Mouse (Mus musculus) intestine, postnatal 0 days (tissue): ENCODE measurements around the gene Maea. TPM values are rescaled to one million over a fixed set of nuclear protein-coding genes. Genes with fewer than 3 reads are reported as not detected.
A peak's percentile ranks its signal among the peaks of the same experiment; 100 is the strongest.

ENCODE experiments used
- ATAC-seq: fragments of 200-750 bp; cut with Nextera tagmentation; 2 replicates; pipeline ENCODE4 v1.8.0; 2017; ENCODE audit warnings: mild to moderate bottlenecking, moderate TSS enrichment, moderate library complexity
- H3K27ac ChIP-seq: fragments of 300-500 bp; sonication (generic); 2 replicates; pipeline ENCODE4 v1.5.1; 2014; ENCODE audit warnings: mild to moderate bottlenecking, low read depth, low read length, moderate library complexity
- H3K27me3 ChIP-seq: fragments of 300-500 bp; sonication (generic); replicated peaks from 2 replicates; pipeline ENCODE4 v1.6.1; 2014; ENCODE audit warnings: low read length, mixed read lengths; ENCODE audit not compliant: control insufficient read depth, insufficient read depth
- H3K36me3 ChIP-seq: fragments of 300-500 bp; sonication (generic); 2 replicates; pipeline ENCODE4 v1.6.1; 2014; ENCODE audit warnings: mild to moderate bottlenecking, moderate library complexity; ENCODE audit not compliant: control insufficient read depth, insufficient read depth
- H3K4me1 ChIP-seq: fragments of 300-500 bp; sonication (generic); replicated peaks from 2 replicates; pipeline ENCODE4 v1.6.1; 2014; ENCODE audit warnings: antibody characterized with exemption, low read length, mixed read lengths; ENCODE audit not compliant: control insufficient read depth, insufficient read depth
- H3K4me2 ChIP-seq: fragments of 300-500 bp; sonication (generic); replicated peaks from 2 replicates; pipeline ENCODE4 v1.6.1; 2014; ENCODE audit warnings: low read depth, mild to moderate bottlenecking, moderate library complexity
- H3K4me3 ChIP-seq: fragments of 300-500 bp; sonication (generic); 2 replicates; pipeline ENCODE4 v1.5.1; 2014; ENCODE audit warnings: low read depth, low read length
- H3K9ac ChIP-seq: fragments of 300-500 bp; sonication (generic); 2 replicates; pipeline ENCODE4 v1.6.1; 2014; ENCODE audit warnings: mild to moderate bottlenecking, low read depth, low read length
- H3K9me3 ChIP-seq: fragments of 300-500 bp; sonication (generic); 2 replicates; pipeline ENCODE4 v1.6.1; 2016; ENCODE audit warnings: mixed run types; ENCODE audit not compliant: control insufficient read depth
- CTCF ChIP-seq: sonication (generic); IDR thresholded peaks from 2 replicates; pipeline ENCODE4 v1.5.1; 2016; ENCODE audit warnings: low read depth, mild to moderate bottlenecking, control low read depth, antibody characterized with exemption, moderate library complexity
- WGBS: fragments of 180-500 bp; shearing (Covaris S2); extraction: QIAGEN DNeasy Blood & Tissue Kit; methylation state at CpG from one replicate; pipeline ENCODE4 v1.1.7; 2014; 5-methylcytosine and 5-hydroxymethylcytosine counted together
- polyA plus RNA-seq: library from polyadenylated mRNA; unstranded; fragments of >200 nt; fragmentation: Nextera tagmentation; extraction: Ambion mirVana; gene quantifications from 2 replicates; pipeline ENCODE4 v1.2.1, GENCODE M21; 2015

The Maea gene
- polyA plus RNA-seq, 1 experiment from 2014 or later, result 81.0 TPM

GRCm38 (mm10) chr5:33351556-33352272 lies 16.4 kb downstream of the Maea start:
- WGBS, result 52% methylated on average over 3 of the region's 3 CpGs

GRCm38 (mm10) chr5:33352273-33352645 lies 16.9 kb downstream of the Maea start:
- 70% methylated on average over 8 of the region's 8 CpGs for WGBS
- Histone ChIP-seq H3K27ac (no peak overlapping the region), H3K9ac (no peak overlapping the region), H3K4me1 (peaks cover 7% of the 10 kb centered on the region; the same call in 1 of the 2 replicates), H3K4me3 (no peak overlapping the region), H3K4me2 (no peak overlapping the region), H3K27me3 (no peaks in the 10 kb centered on the region), H3K9me3 (no peaks in the 10 kb centered on the region), H3K36me3 (no peaks in the 10 kb centered on the region)
- TF ChIP-seq CTCF, result no peak
- no peak for ATAC-seq

More at GRCm38 (mm10) chr5:33351556-33352272, 16.4 kb downstream of the Maea start:
- TF ChIP-seq CTCF, result no peak
- H3K9me3 ChIP-seq, result no peaks in the 10 kb centered on the region
- no peaks in the 10 kb centered on the region for H3K27me3 ChIP-seq
- no peak overlapping the region for H3K4me3 ChIP-seq
- H3K9ac ChIP-seq, result no peak overlapping the region
- ATAC-seq, result peak; percentile 47; the same call in 1 of the 2 replicates
- no peaks in the 10 kb centered on the region for H3K36me3 ChIP-seq
- peaks cover 7% of the 10 kb centered on the region; the same call in 1 of the 2 replicates for H3K4me1 ChIP-seq
- H3K27ac ChIP-seq, result no peak overlapping the region
- H3K4me2 ChIP-seq, result no peak overlapping the region

GRCm38 (mm10) chr5:33353011-33353410 lies 17.7 kb downstream of the Maea start:
- WGBS, result 47% methylated on average over 3 of the region's 3 CpGs
- Histone ChIP-seq H3K4me1 (peaks cover 7% of the 10 kb centered on the region; the same call in 1 of the 2 replicates), H3K36me3 (no peaks in the 10 kb centered on the region), H3K4me3 (no peak overlapping the region), H3K9me3 (no peaks in the 10 kb centered on the region), H3K9ac (no peak overlapping the region), H3K27ac (no peak overlapping the region), H3K4me2 (no peak overlapping the region), H3K27me3 (no peaks in the 10 kb centered on the region)
- TF ChIP-seq CTCF, result no peak
- ATAC-seq, result no peak

- H3K4me3 ChIP-seq, result no peak overlapping the region
- 90% methylated on average over 1 of the region's 1 CpGs for WGBS
- no peak for TF ChIP-seq CTCF
- H3K9me3 ChIP-seq, result no peaks in the 10 kb centered on the region
- H3K4me2 ChIP-seq, result no peak overlapping the region
- H3K9ac ChIP-seq, result no peak overlapping the region
- H3K36me3 ChIP-seq, result peaks cover 14% of the 10 kb centered on the region
- H3K27ac ChIP-seq, result no peak overlapping the region
- no peak for ATAC-seq
- no peaks in the 10 kb centered on the region for H3K27me3 ChIP-seq
- 0 out of 2 replicates have a peak, but pooled peaks cover 7% of the 10 kb centered on the region for H3K4me1 ChIP-seq
Measured at GRCm38 (mm10) chr5:33357494-33357893, 22.2 kb downstream of the Maea start.

DNA sequence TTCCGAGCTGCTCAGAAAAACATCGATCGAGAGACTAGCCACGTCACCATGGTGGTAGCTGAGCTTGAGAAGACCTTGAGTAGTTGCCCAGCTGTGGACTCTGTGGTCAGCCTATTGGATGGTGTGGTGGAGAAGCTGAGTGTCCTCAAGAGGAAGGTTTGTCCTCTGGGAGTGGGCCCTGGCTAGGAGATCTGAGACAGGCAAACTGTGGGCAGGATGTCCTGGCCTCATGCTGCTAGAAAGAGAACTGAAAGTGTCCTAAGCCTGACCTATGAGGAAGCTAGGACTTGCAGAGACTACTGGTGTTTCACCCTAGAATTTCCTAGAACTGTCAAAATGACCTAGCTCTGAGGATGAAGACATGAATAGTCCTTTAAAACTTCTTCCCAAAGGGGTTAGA lies 23.2 kb downstream of the Maea start:
- 91% methylated on average over 4 of the region's 4 CpGs for WGBS
- ATAC-seq, result peak; percentile 13; the same call in 1 of the 2 replicates
- peak overlapping the region; percentile 46; the same call in 1 of the 2 replicates for H3K27ac ChIP-seq

GRCm38 (mm10) chr5:33363263-33363662 lies 28.0 kb downstream of the Maea start:
- Histone ChIP-seq H3K4me3 (no peak overlapping the region), H3K4me2 (no peak overlapping the region), H3K9ac (no peak overlapping the region), H3K36me3 (peaks cover 66% of the 10 kb centered on the region), H3K27ac (no peak overlapping the region), H3K4me1 (no peaks in the 10 kb centered on the region), H3K9me3 (no peaks in the 10 kb centered on the region), H3K27me3 (no peaks in the 10 kb centered on the region)
- ATAC-seq, result no peak
- no peak for TF ChIP-seq CTCF
- 92% methylated on average over 5 of the region's 5 CpGs for WGBS

More for the DNA sequence above, 23.2 kb downstream of the Maea start:
- no peak for TF ChIP-seq CTCF
- Histone ChIP-seq H3K4me2 (no peak overlapping the region), H3K27me3 (no peaks in the 10 kb centered on the region), H3K9ac (no peak overlapping the region; the same call in 1 of the 2 replicates), H3K4me3 (no peak overlapping the region), H3K9me3 (no peaks in the 10 kb centered on the region), H3K4me1 (no peaks in the 10 kb centered on the region), H3K36me3 (peaks cover 24% of the 10 kb centered on the region)
